Mouse (Mus musculus) lung, embryonic 14.5 days (tissue): ENCODE results near the gene Snx29. TPM values are rescaled to one million over a fixed set of nuclear protein-coding genes. Genes with fewer than 3 reads are reported as not detected.

Source experiments
- ATAC-seq: fragments of 200-750 bp; cut with Nextera tagmentation; 2 replicates; pipeline ENCODE4 v1.8.0; 2017; ENCODE audit warnings: mild to moderate bottlenecking, moderate TSS enrichment, moderate library complexity; ENCODE audit not compliant: insufficient read depth
- DNase-seq: peaks from one replicate; pipeline ENCODE4 v3.0.0-alpha.2; 2015
- H3K27ac ChIP-seq: fragments of 300-500 bp; sonication (generic); 2 replicates; pipeline ENCODE4 v1.5.1; 2014; ENCODE audit warnings: low read depth, mild to moderate bottlenecking, moderate library complexity
- H3K27me3 ChIP-seq: fragments of 300-500 bp; sonication (generic); 2 replicates; pipeline ENCODE4 v1.6.1; 2014; ENCODE audit warnings: low read length, control low read depth; ENCODE audit not compliant: insufficient read depth
- H3K36me3 ChIP-seq: fragments of 300-500 bp; sonication (generic); 2 replicates; pipeline ENCODE4 v1.6.1; 2014; ENCODE audit warnings: control low read depth; ENCODE audit not compliant: insufficient read depth
- H3K4me1 ChIP-seq: fragments of 300-500 bp; sonication (generic); 2 replicates; pipeline ENCODE4 v1.6.1; 2014; ENCODE audit warnings: antibody characterized with exemption, control low read depth; ENCODE audit not compliant: insufficient read depth
- H3K4me2 ChIP-seq: fragments of 300-500 bp; sonication (generic); 2 replicates; pipeline ENCODE4 v1.6.1; 2014; ENCODE audit warnings: mild to moderate bottlenecking
- H3K4me3 ChIP-seq: fragments of 300-500 bp; sonication (generic); 2 replicates; pipeline ENCODE4 v1.5.1; 2014; ENCODE audit warnings: low read depth, low read length
- H3K9ac ChIP-seq: fragments of 300-500 bp; sonication (generic); 2 replicates; pipeline ENCODE4 v1.6.1; 2014
- H3K9me3 ChIP-seq: fragments of 300-500 bp; sonication (generic); 2 replicates; pipeline ENCODE4 v1.6.1; 2016; ENCODE audit warnings: low read depth, low read length, control low read depth
- CTCF ChIP-seq: IDR thresholded peaks from 2 replicates; pipeline ENCODE4 v1.5.1; 2016; ENCODE audit warnings: antibody characterized with exemption, low read depth
- WGBS: fragments of 180-500 bp; shearing (Covaris S2); extraction: QIAGEN DNeasy Blood & Tissue Kit; methylation state at CpG from one replicate; pipeline ENCODE4 v1.1.7; 2014; 5-methylcytosine and 5-hydroxymethylcytosine counted together
- polyA plus RNA-seq: library from polyadenylated mRNA; unstranded; fragments of >200 nt; fragmentation: Nextera tagmentation; extraction: Ambion mirVana; gene quantifications from 2 replicates; pipeline ENCODE4 v1.2.1, GENCODE M21; 2014

The Snx29 gene
- polyA plus RNA-seq, 1 experiment from 2014 or later, result 10.3 TPM

DNA sequence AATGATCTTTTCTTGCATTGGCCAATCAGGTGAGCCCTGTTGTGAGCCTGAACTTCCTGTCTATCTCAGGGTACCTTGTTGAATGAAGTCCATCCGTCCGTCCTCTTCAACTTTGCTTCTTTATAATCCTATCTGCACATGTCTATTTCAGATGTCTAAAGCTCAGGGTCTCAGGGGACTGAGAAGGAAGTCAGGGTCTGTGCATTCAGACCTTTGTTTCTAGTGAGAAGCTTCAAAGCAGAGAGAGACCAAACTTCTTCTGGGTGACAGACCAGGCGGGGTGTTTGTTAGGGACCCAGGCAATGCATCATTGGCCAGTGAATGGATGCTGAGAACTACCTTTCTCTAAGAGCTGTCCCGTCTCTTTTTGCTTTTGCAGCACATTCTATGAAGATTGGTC is 76.7 kb downstream of the Snx29 start:
- H3K36me3 ChIP-seq, result peaks cover 4% of the 10 kb centered on the region; the same call in 1 of the 2 replicates
- WGBS, result 82% methylated on average over 4 of the region's 4 CpGs
- H3K4me3 ChIP-seq, result no peak overlapping the region
- no peaks in the 10 kb centered on the region for H3K4me1 ChIP-seq
- H3K9ac ChIP-seq, result no peak overlapping the region
- H3K4me2 ChIP-seq, result no peak overlapping the region
- H3K27me3 ChIP-seq, result no peaks in the 10 kb centered on the region
- DNase-seq (no peak), ATAC-seq (no peak)
- no peak for TF ChIP-seq CTCF
- H3K9me3 ChIP-seq, result no peaks in the 10 kb centered on the region
- no peak overlapping the region for H3K27ac ChIP-seq

DNA sequence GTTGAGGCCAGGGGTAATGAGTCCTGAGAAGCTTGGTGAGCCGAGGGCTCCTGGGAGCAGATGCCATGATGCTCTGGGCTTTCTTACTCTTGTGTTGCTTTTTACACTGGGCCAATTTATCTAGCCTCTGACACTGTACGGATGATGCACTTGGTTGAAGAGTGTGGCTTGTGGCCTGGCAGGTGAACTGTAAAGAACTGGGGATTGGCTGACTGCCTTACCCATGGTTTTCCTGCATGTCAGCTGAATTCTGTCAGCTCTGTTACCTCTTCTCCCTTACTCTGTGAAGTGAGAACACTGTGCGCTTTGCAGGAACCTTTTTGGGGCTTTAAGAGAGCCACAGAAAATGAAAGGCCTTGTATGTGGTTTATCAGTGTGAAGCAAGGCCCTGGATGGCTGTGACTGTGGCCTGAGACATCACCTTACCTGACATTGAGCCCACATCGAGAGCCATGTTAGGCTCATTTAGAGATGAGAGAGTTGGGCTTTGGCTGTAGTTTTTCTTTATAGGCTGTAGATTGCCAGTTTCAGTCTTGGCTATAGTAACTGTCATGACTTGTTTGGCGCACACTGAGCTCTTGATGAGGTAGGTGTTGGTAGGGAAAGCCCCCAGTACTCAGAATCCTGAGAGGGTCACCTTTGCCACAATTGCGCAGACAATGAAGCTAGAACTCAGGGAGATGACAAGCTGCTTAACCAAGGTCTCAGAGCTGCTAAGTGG is 77.3 kb downstream of the Snx29 start:
- H3K27me3 ChIP-seq, result no peaks in the 10 kb centered on the region
- no peak overlapping the region for H3K4me2 ChIP-seq
- H3K9me3 ChIP-seq, result no peaks in the 10 kb centered on the region
- no peak for TF ChIP-seq CTCF
- DNase-seq, result no peak
- H3K9ac ChIP-seq, result no peak overlapping the region
- WGBS, result 89% methylated on average over 6 of the region's 6 CpGs
- ATAC-seq, result no peak
- no peak overlapping the region for H3K27ac ChIP-seq
- no peaks in the 10 kb centered on the region for H3K4me1 ChIP-seq
- no peak overlapping the region for H3K4me3 ChIP-seq
- peaks cover 4% of the 10 kb centered on the region; the same call in 1 of the 2 replicates for H3K36me3 ChIP-seq

DNA sequence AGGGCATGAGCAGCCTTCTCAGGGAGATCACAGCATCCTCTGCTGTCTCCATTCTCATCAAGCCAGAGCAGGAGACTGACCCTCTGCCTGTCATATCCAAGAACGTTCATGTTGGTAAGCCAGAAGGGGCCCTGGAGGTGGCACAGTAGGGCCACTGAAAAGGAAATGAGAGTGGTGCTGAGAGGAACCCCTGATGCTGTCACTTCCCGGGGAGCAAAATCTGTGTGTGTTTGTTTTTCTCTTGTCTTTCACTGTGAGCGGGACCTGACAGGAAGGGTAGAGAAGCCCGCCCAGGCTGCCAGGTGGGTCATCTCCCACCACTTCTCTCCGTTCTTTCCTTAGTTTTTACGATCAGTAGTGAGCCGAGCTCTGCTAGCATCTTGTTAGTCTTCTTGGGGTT is 78.2 kb downstream of the Snx29 start:
- no peak for ATAC-seq
- H3K4me2 ChIP-seq, result no peak overlapping the region

DNA sequence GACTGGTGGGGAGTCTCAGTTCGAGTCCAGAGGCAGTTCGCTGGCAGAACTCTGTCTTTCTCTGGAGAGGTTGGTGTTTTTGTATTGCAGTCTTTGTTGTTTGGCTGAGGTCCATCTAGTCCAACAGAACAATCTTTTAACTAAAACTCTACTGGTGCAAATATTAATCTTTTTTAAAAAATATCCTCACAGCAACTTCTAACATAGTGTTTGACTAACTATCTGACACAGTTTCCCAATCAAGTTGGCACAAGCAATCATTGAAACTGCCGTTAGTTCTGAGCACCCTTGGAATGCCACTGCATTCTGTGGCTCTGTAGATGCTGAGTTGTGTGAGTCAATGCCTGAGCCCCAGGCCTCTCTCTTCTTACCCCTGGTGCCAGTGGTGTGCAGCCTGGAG is 82.5 kb downstream of the Snx29 start:
- Histone ChIP-seq H3K9me3 (no peaks in the 10 kb centered on the region), H3K27me3 (no peaks in the 10 kb centered on the region), H3K27ac (no peak overlapping the region), H3K4me3 (no peak overlapping the region), H3K4me1 (no peaks in the 10 kb centered on the region), H3K9ac (no peak overlapping the region), H3K4me2 (no peak overlapping the region), H3K36me3 (peaks cover 4% of the 10 kb centered on the region; the same call in 1 of the 2 replicates)
- WGBS, result 64% methylated on average over 3 of the region's 3 CpGs
- DNase-seq (no peak), ATAC-seq (no peak)
- no peak for TF ChIP-seq CTCF

More for the DNA sequence above, 78.2 kb downstream of the Snx29 start:
- Histone ChIP-seq H3K4me3 (no peak overlapping the region), H3K9ac (no peak overlapping the region), H3K36me3 (peaks cover 4% of the 10 kb centered on the region; the same call in 1 of the 2 replicates), H3K27ac (no peak overlapping the region), H3K9me3 (no peaks in the 10 kb centered on the region), H3K27me3 (no peaks in the 10 kb centered on the region), H3K4me1 (no peaks in the 10 kb centered on the region)
- WGBS, result 38% methylated on average over 7 of the region's 7 CpGs
- no peak for TF ChIP-seq CTCF
- DNase-seq, result no peak

DNA sequence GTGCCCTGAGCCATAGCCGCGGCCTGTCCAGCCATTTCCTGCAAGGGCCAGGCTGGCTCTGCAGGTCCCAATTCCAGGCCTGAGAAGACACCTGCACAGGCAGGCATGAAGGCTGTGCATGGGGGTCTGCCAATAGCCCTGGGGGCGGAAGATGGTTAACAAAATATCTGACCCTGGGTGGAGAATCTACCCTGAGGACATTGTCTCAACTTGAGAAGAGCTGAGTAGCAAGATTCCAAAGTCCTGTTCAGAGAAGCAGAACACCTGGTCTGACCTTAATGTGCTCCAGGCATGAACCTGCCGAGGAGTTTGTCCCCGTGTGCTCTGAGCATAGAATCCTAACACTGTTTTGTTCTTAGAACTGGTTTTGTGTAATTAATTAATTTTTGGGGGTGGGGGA is 83.5 kb downstream of the Snx29 start:
- DNase-seq (no peak), ATAC-seq (no peak)
- Histone ChIP-seq H3K4me1 (no peaks in the 10 kb centered on the region), H3K27ac (no peak overlapping the region), H3K4me3 (no peak overlapping the region), H3K9ac (no peak overlapping the region), H3K9me3 (no peaks in the 10 kb centered on the region), H3K27me3 (no peaks in the 10 kb centered on the region), H3K36me3 (peaks cover 4% of the 10 kb centered on the region; the same call in 1 of the 2 replicates), H3K4me2 (no peak overlapping the region)
- 92% methylated on average over 5 of the region's 5 CpGs for WGBS
- TF ChIP-seq CTCF, result no peak

DNA sequence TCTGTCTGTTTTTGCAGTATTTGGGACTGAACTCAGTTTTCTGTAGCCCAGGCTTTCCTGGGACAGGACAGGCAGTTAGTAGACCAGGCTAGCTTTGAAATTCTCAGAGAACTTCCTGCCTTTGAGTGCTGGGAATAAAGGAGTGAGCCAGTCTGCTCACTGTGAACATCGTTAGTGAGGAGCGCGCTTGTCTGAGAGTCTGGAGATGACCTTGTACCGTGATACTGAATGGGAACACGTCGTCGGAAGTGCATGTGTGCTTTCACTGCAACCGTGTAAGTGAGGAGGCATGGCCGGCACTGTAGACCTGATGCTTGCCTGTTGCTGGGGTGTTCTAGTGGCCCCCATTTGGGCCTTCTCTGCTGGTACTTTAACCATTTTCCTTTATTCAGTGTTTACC is 83.9 kb downstream of the Snx29 start:
- Histone ChIP-seq H3K4me1 (no peaks in the 10 kb centered on the region), H3K9ac (no peak overlapping the region), H3K4me2 (no peak overlapping the region), H3K27me3 (no peaks in the 10 kb centered on the region), H3K9me3 (no peaks in the 10 kb centered on the region), H3K36me3 (peaks cover 4% of the 10 kb centered on the region; the same call in 1 of the 2 replicates), H3K4me3 (no peak overlapping the region), H3K27ac (no peak overlapping the region)
- DNase-seq (no peak), ATAC-seq (no peak)
- no peak for TF ChIP-seq CTCF
- 73% methylated on average over 9 of the region's 9 CpGs for WGBS

DNA sequence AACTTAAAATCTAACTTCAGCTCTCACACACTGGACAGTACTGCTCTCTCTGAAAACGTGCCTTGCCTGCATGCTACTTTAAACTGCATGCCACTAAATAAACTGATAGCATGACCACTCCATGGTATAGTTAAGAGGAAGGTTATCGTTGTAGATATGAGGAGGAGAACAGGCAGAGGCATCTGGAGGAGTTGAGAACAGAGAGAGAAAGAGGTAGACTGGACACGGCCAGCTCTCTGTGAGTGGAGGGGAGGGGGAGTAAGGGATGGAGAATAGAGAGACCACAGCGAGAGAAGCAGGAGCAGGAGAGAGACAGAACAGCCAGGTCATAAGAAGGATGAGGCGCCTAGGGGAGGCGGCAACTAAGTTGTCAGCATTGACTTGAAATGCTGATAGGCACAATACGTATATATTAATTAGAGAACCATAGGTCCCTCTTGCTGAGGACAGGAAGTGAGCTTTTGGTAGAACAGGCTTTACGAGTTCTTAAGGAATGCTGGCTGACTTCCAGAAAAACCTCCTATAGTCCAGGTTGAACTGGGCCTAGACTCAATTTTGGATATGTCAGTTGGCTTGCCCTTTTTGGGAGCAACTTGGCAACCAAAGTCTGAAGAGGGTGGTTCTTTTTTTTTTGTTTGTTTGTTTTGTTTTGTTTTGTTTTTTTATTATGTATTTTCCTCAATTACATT is 85.4 kb downstream of the Snx29 start:
- TF ChIP-seq CTCF, result no peak
- peaks cover 4% of the 10 kb centered on the region; the same call in 1 of the 2 replicates for H3K36me3 ChIP-seq
- no peak overlapping the region; the same call in 1 of the 2 replicates for H3K27ac ChIP-seq
- ATAC-seq, result no peak
- peak; percentile 80 for DNase-seq
- H3K4me2 ChIP-seq, result no peak overlapping the region
- H3K27me3 ChIP-seq, result no peaks in the 10 kb centered on the region
- H3K4me1 ChIP-seq, result no peaks in the 10 kb centered on the region
- no peak overlapping the region for H3K9ac ChIP-seq
- H3K9me3 ChIP-seq, result no peaks in the 10 kb centered on the region
- no peak overlapping the region for H3K4me3 ChIP-seq
- WGBS, result 42% methylated on average over 8 of the region's 8 CpGs
